Mouse (Mus musculus): ENCODE results near the gene Xrcc6. TPM values are rescaled to one million over a fixed set of nuclear protein-coding genes. Genes with fewer than 3 reads are reported as not detected.

Xrcc6 gene
- polyA plus RNA-seq, 1 experiment: 7.8 TPM

DNA sequence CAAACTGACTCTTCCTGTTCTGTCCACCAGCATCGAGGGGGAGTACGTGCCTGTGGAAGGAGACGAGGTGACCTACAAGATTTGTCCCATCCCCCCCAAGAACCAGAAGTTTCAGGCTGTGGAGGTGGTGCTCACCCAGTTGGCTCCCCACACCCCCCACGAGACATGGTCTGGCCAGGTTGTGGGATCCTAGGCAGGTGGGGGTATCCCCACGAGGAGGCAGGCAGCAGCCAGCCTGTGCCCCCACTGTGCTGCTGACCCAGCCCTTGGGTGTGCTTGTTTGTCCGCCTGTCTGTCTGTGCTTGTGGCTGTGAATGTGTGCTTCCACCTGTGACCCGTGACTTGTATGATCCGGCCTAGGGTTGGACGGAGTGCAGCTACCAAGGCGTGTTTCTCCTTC is 38.6 kb upstream of the Xrcc6 start:
- no peak overlapping the region for H3K27ac ChIP-seq (ENCODE audit: insufficient read depth, low read depth, low read length)
- H3K4me1 ChIP-seq (ENCODE audit: control insufficient read depth, insufficient read depth, insufficient read length, low read length): peaks cover 12% of the 10 kb centered on the region
- peaks cover 1% of the 10 kb centered on the region; the same call in 1 of the 2 replicates for H3K36me3 ChIP-seq (ENCODE audit: control insufficient read depth, insufficient read depth, low read length)
- H3K4me3 ChIP-seq (ENCODE audit: low read depth, low read length): no peak overlapping the region
- no peak for TF ChIP-seq CTCF (IDR thresholded peaks at IDR 0.05; ENCODE audit: extremely low read depth, insufficient read length, insufficient replicate concordance, low read depth, low read length)
- TF ChIP-seq POLR2A (IDR thresholded peaks at IDR 0.05; ENCODE audit: low read depth, low read length): no peak
- WGBS: 80% methylated on average over 10 of the region's 10 CpGs
- H3K27me3 ChIP-seq (ENCODE audit: control insufficient read depth, insufficient read depth, low read length): no peaks in the 10 kb centered on the region

- no peak overlapping the region for H3K4me3 ChIP-seq (ENCODE audit: low read depth, low read length)
- peaks cover 14% of the 10 kb centered on the region for H3K4me1 ChIP-seq (ENCODE audit: control insufficient read depth, insufficient read depth, insufficient read length, low read length)
- TF ChIP-seq POLR2A (IDR thresholded peaks at IDR 0.05; ENCODE audit: low read depth, low read length): no peak
- TF ChIP-seq CTCF (IDR thresholded peaks at IDR 0.05; ENCODE audit: extremely low read depth, insufficient read length, insufficient replicate concordance, low read depth, low read length): no peak
- H3K27ac ChIP-seq (ENCODE audit: insufficient read depth, low read depth, low read length): no peak overlapping the region
- no peaks in the 10 kb centered on the region for H3K27me3 ChIP-seq (ENCODE audit: control insufficient read depth, insufficient read depth, low read length)
- H3K36me3 ChIP-seq (ENCODE audit: control insufficient read depth, insufficient read depth, low read length): peaks cover 1% of the 10 kb centered on the region; the same call in 1 of the 2 replicates
- WGBS: 53% methylated on average over 11 of the region's 11 CpGs
These were observed 38.0 kb upstream of the Xrcc6 start for GRCm38 (mm10) chr15:81949476-81950131.

GRCm38 (mm10) chr15:81950716-81951115 is 36.9 kb upstream of the Xrcc6 start:
- WGBS: 91% methylated on average over 5 of the region's 5 CpGs
- Histone ChIP-seq H3K4me1 (ENCODE audit: control insufficient read depth, insufficient read depth, insufficient read length, low read length) (peaks cover 15% of the 10 kb centered on the region), H3K27ac (ENCODE audit: insufficient read depth, low read depth, low read length) (no peak overlapping the region), H3K27me3 (ENCODE audit: control insufficient read depth, insufficient read depth, low read length) (no peaks in the 10 kb centered on the region), H3K4me3 (ENCODE audit: low read depth, low read length) (no peak overlapping the region), H3K36me3 (ENCODE audit: control insufficient read depth, insufficient read depth, low read length) (peaks cover 4% of the 10 kb centered on the region; the same call in 1 of the 2 replicates)
- TF ChIP-seq CTCF (IDR thresholded peaks at IDR 0.05; ENCODE audit: extremely low read depth, insufficient read length, insufficient replicate concordance, low read depth, low read length) (no peak), POLR2A (IDR thresholded peaks at IDR 0.05; ENCODE audit: low read depth, low read length) (no peak)

DNA sequence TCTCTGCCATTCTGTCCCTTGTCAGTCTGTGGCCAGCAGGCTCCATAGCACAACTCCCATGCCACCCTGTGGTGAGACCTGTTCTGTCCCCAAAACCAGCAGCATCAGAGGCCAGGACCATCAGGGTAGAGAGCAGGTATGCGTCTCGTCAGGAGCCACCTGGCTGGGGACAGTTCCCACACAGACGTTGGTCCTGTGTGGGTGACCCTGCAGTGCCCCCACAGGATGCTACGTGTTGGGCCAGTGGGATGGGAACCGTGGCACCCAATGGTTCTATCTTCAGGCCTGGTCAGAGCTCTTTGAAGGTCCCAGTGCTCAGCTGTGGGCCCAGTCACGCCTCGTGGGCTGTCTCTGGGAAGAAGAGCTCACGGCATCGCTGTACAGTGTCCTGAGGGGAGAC is 36.5 kb upstream of the Xrcc6 start:
- Histone ChIP-seq H3K4me1 (ENCODE audit: control insufficient read depth, insufficient read depth, insufficient read length, low read length) (peaks cover 15% of the 10 kb centered on the region), H3K36me3 (ENCODE audit: control insufficient read depth, insufficient read depth, low read length) (peaks cover 4% of the 10 kb centered on the region; the same call in 1 of the 2 replicates), H3K27ac (ENCODE audit: insufficient read depth, low read depth, low read length) (no peak overlapping the region), H3K4me3 (ENCODE audit: low read depth, low read length) (no peak overlapping the region), H3K27me3 (ENCODE audit: control insufficient read depth, insufficient read depth, low read length) (no peaks in the 10 kb centered on the region)
- no peak for TF ChIP-seq CTCF (IDR thresholded peaks at IDR 0.05; ENCODE audit: extremely low read depth, insufficient read length, insufficient replicate concordance, low read depth, low read length)
- no peak for TF ChIP-seq POLR2A (IDR thresholded peaks at IDR 0.05; ENCODE audit: low read depth, low read length)
- WGBS: 89% methylated on average over 9 of the region's 9 CpGs

DNA sequence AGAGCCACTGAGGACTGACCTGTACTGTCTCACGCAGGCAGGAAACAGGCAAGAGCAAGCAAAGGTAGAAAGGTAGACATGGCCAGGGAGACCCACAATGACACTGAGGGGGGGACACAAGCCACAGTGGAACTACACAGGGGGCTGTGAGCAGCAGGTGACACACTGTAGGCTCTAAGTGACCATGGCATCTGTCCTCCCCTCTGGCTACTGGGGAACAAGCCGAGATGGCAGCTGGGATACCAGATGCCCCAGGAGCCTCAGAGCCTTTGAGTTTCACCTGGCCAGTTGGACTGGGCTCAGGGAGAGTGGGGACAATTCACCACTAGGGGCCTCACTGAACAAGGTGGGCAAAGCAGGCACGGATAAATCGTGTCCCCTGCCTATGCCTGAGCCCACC is 35.3 kb upstream of the Xrcc6 start:
- no peak overlapping the region for H3K4me3 ChIP-seq (ENCODE audit: low read depth, low read length)
- no peaks in the 10 kb centered on the region for H3K27me3 ChIP-seq (ENCODE audit: control insufficient read depth, insufficient read depth, low read length)
- peaks cover 15% of the 10 kb centered on the region for H3K4me1 ChIP-seq (ENCODE audit: control insufficient read depth, insufficient read depth, insufficient read length, low read length)
- peaks cover 4% of the 10 kb centered on the region; the same call in 1 of the 2 replicates for H3K36me3 ChIP-seq (ENCODE audit: control insufficient read depth, insufficient read depth, low read length)
- no peak overlapping the region for H3K27ac ChIP-seq (ENCODE audit: insufficient read depth, low read depth, low read length)
- TF ChIP-seq POLR2A (IDR thresholded peaks at IDR 0.05; ENCODE audit: low read depth, low read length) (no peak), CTCF (IDR thresholded peaks at IDR 0.05; ENCODE audit: extremely low read depth, insufficient read length, insufficient replicate concordance, low read depth, low read length) (no peak)
- 88% methylated on average over 4 of the region's 4 CpGs for WGBS

- no peak overlapping the region for H3K27ac ChIP-seq (ENCODE audit: insufficient read depth, low read depth, low read length)
- WGBS: 60% methylated on average over 9 of the region's 9 CpGs
- no peak for TF ChIP-seq CTCF (IDR thresholded peaks at IDR 0.05; ENCODE audit: extremely low read depth, insufficient read length, insufficient replicate concordance, low read depth, low read length)
- TF ChIP-seq POLR2A (IDR thresholded peaks at IDR 0.05; ENCODE audit: low read depth, low read length): no peak
- H3K4me3 ChIP-seq (ENCODE audit: low read depth, low read length): no peak overlapping the region
- H3K4me1 ChIP-seq (ENCODE audit: control insufficient read depth, insufficient read depth, insufficient read length, low read length): peaks cover 13% of the 10 kb centered on the region
- peaks cover 4% of the 10 kb centered on the region; the same call in 1 of the 2 replicates for H3K36me3 ChIP-seq (ENCODE audit: control insufficient read depth, insufficient read depth, low read length)
- no peaks in the 10 kb centered on the region for H3K27me3 ChIP-seq (ENCODE audit: control insufficient read depth, insufficient read depth, low read length)
These were observed 33.5 kb upstream of the Xrcc6 start for GRCm38 (mm10) chr15:81954151-81954583.

GRCm38 (mm10) chr15:81954716-81955115 is 32.9 kb upstream of the Xrcc6 start:
- H3K36me3 ChIP-seq (ENCODE audit: control insufficient read depth, insufficient read depth, low read length): peaks cover 4% of the 10 kb centered on the region; the same call in 1 of the 2 replicates
- no peak for TF ChIP-seq POLR2A (IDR thresholded peaks at IDR 0.05; ENCODE audit: low read depth, low read length)
- peaks cover 9% of the 10 kb centered on the region for H3K4me1 ChIP-seq (ENCODE audit: control insufficient read depth, insufficient read depth, insufficient read length, low read length)
- no peak overlapping the region for H3K27ac ChIP-seq (ENCODE audit: insufficient read depth, low read depth, low read length)
- no peaks in the 10 kb centered on the region for H3K27me3 ChIP-seq (ENCODE audit: control insufficient read depth, insufficient read depth, low read length)
- H3K4me3 ChIP-seq (ENCODE audit: low read depth, low read length): no peak overlapping the region
- WGBS: 89% methylated on average over 6 of the region's 6 CpGs

Measured in small intestine, adult 2 months (tissue).